Mouse (Mus musculus) hindbrain, postnatal 0 days (tissue): Measurements from ENCODE around the gene Shroom3. TPM values are rescaled to one million over a fixed set of nuclear protein-coding genes. Genes with fewer than 3 reads are reported as not detected.

Experiments used
- ATAC-seq: fragments of 200-750 bp; cut with Nextera tagmentation; 2 replicates; pipeline ENCODE4 v1.8.0; 2017; ENCODE audit warnings: mild to moderate bottlenecking, moderate TSS enrichment, moderate library complexity
- DNase-seq: peaks from one replicate; pipeline ENCODE4 v3.0.0-alpha.2; 2015; ENCODE audit warnings: low spot score
- H3K27ac ChIP-seq: fragments of 300-500 bp; sonication (generic); 2 replicates; pipeline ENCODE4 v1.5.1; 2014; ENCODE audit warnings: mild to moderate bottlenecking
- H3K27me3 ChIP-seq: fragments of 300-500 bp; sonication (generic); 2 replicates; pipeline ENCODE4 v1.6.1; 2014; ENCODE audit warnings: low read length, mixed read lengths; ENCODE audit not compliant: insufficient read depth
- H3K36me3 ChIP-seq: fragments of 300-500 bp; sonication (generic); 2 replicates; pipeline ENCODE4 v1.6.1; 2014; ENCODE audit warnings: low read length, mixed read lengths; ENCODE audit not compliant: insufficient read depth
- H3K4me1 ChIP-seq: fragments of 300-500 bp; sonication (generic); 2 replicates; pipeline ENCODE4 v1.6.1; 2014; ENCODE audit warnings: antibody characterized with exemption, low read length, mixed read lengths; ENCODE audit not compliant: insufficient read depth
- H3K4me2 ChIP-seq: fragments of 300-500 bp; sonication (generic); 2 replicates; pipeline ENCODE4 v1.6.1; 2014; ENCODE audit warnings: low read depth, mild to moderate bottlenecking, low read length, moderate library complexity, mixed read lengths
- H3K4me3 ChIP-seq: fragments of 300-500 bp; sonication (generic); 2 replicates; pipeline ENCODE4 v1.5.1; 2014; ENCODE audit warnings: low read length
- H3K9ac ChIP-seq: fragments of 300-500 bp; sonication (generic); replicated peaks from 2 replicates; pipeline ENCODE4 v1.6.1; 2014; ENCODE audit warnings: mild to moderate bottlenecking, low read length, moderate library complexity, mixed read lengths
- H3K9me3 ChIP-seq: fragments of 300-500 bp; sonication (generic); 2 replicates; pipeline ENCODE4 v1.6.1; 2016; ENCODE audit warnings: low read length, mixed read lengths
- CTCF ChIP-seq: IDR thresholded peaks from 2 replicates; pipeline ENCODE4 v1.5.1; 2016; ENCODE audit warnings: antibody characterized with exemption, control low read depth, low read depth
- WGBS: fragments of 180-500 bp; shearing (Covaris S2); extraction: QIAGEN DNeasy Blood & Tissue Kit; methylation state at CpG from one replicate; pipeline ENCODE4 v1.1.7; 2014; 5-methylcytosine and 5-hydroxymethylcytosine counted together
- polyA plus RNA-seq: library from polyadenylated mRNA; unstranded; fragments of >200 nt; fragmentation: Nextera tagmentation; extraction: Ambion mirVana; gene quantifications from 2 replicates; pipeline ENCODE4 v1.2.1, GENCODE M21; 2015
- total RNA-seq: library from RNA; depleted of rRNA; stranded (reverse); fragments of >200 nt; gene quantifications from 2 replicates; pipeline ENCODE4 v1.2.3, GENCODE M21; 2014

Gene Shroom3
- total and polyA plus RNA-seq, 2 experiments from 2014 or later: 1.1 to 9.7 TPM

GRCm38 (mm10) chr5:92980393-92980792, 297.2 kb downstream of the Shroom3 start:
- Histone ChIP-seq H3K36me3 (no peaks in the 10 kb centered on the region), H3K27me3 (no peaks in the 10 kb centered on the region), H3K27ac (no peak overlapping the region), H3K4me2 (no peak overlapping the region), H3K9ac (no peak overlapping the region), H3K9me3 (no peaks in the 10 kb centered on the region), H3K4me3 (no peak overlapping the region), H3K4me1 (no peaks in the 10 kb centered on the region)
- 89% methylated on average over 6 of the region's 6 CpGs for WGBS
- TF ChIP-seq CTCF: no peak
- ATAC-seq: no peak
- DNase-seq: no peak

- no peak for TF ChIP-seq CTCF
- ATAC-seq (no peak), DNase-seq (no peak)
- Histone ChIP-seq H3K27ac (no peak overlapping the region), H3K4me1 (no peaks in the 10 kb centered on the region), H3K27me3 (no peaks in the 10 kb centered on the region), H3K9me3 (no peaks in the 10 kb centered on the region), H3K4me3 (no peak overlapping the region), H3K9ac (no peak overlapping the region), H3K4me2 (no peak overlapping the region), H3K36me3 (no peaks in the 10 kb centered on the region)
- 52% methylated on average over 2 of the region's 2 CpGs for WGBS
Measured at GRCm38 (mm10) chr5:92980862-92981261, 297.6 kb downstream of the Shroom3 start.

GRCm38 (mm10) chr5:92982673-92983072, 299.4 kb downstream of the Shroom3 start:
- Histone ChIP-seq H3K36me3 (no peaks in the 10 kb centered on the region), H3K4me2 (no peak overlapping the region), H3K9ac (no peak overlapping the region), H3K4me3 (no peak overlapping the region), H3K4me1 (no peaks in the 10 kb centered on the region), H3K27me3 (no peaks in the 10 kb centered on the region), H3K9me3 (no peaks in the 10 kb centered on the region), H3K27ac (no peak overlapping the region)
- DNase-seq: no peak
- peak; percentile 31 for TF ChIP-seq CTCF
- no peak for ATAC-seq

- 45% methylated on average over 2 of the region's 2 CpGs for WGBS
- peak; percentile 41 for TF ChIP-seq CTCF
- ATAC-seq: no peak
Measured at GRCm38 (mm10) chr5:92983942-92984341, 300.7 kb downstream of the Shroom3 start.

GRCm38 (mm10) chr5:92984692-92985091, 301.5 kb downstream of the Shroom3 start:
- no peaks in the 10 kb centered on the region for H3K9me3 ChIP-seq
- 31% methylated on average over 1 of the region's 1 CpGs for WGBS
- ATAC-seq: no peak
- no peaks in the 10 kb centered on the region for H3K27me3 ChIP-seq
- H3K4me3 ChIP-seq: no peak overlapping the region
- DNase-seq: no peak
- no peaks in the 10 kb centered on the region for H3K4me1 ChIP-seq
- no peak for TF ChIP-seq CTCF
- no peak overlapping the region for H3K4me2 ChIP-seq
- H3K36me3 ChIP-seq: no peaks in the 10 kb centered on the region
- no peak overlapping the region for H3K9ac ChIP-seq
- no peak overlapping the region for H3K27ac ChIP-seq

More at GRCm38 (mm10) chr5:92983942-92984341, 300.7 kb downstream of the Shroom3 start:
- Histone ChIP-seq H3K9me3 (no peaks in the 10 kb centered on the region), H3K4me2 (no peak overlapping the region), H3K4me1 (no peaks in the 10 kb centered on the region), H3K36me3 (no peaks in the 10 kb centered on the region), H3K27ac (no peak overlapping the region), H3K9ac (no peak overlapping the region), H3K4me3 (no peak overlapping the region), H3K27me3 (no peaks in the 10 kb centered on the region)
- DNase-seq: no peak

GRCm38 (mm10) chr5:92985391-92985790, 302.2 kb downstream of the Shroom3 start:
- H3K9ac ChIP-seq: no peak overlapping the region
- 96% methylated on average over 2 of the region's 2 CpGs for WGBS
- no peak overlapping the region for H3K4me3 ChIP-seq
- no peak overlapping the region for H3K27ac ChIP-seq
- H3K4me1 ChIP-seq: no peaks in the 10 kb centered on the region
- TF ChIP-seq CTCF: no peak
- H3K27me3 ChIP-seq: no peaks in the 10 kb centered on the region
- H3K36me3 ChIP-seq: no peaks in the 10 kb centered on the region
- no peaks in the 10 kb centered on the region for H3K9me3 ChIP-seq
- DNase-seq (no peak), ATAC-seq (no peak)
- no peak overlapping the region for H3K4me2 ChIP-seq

GRCm38 (mm10) chr5:92986651-92987610, 303.7 kb downstream of the Shroom3 start:
- Histone ChIP-seq H3K9me3 (no peaks in the 10 kb centered on the region), H3K4me2 (no peak overlapping the region), H3K27ac (no peak overlapping the region), H3K36me3 (no peaks in the 10 kb centered on the region), H3K27me3 (no peaks in the 10 kb centered on the region), H3K9ac (no peak overlapping the region), H3K4me3 (no peak overlapping the region), H3K4me1 (no peaks in the 10 kb centered on the region)
- no peak for TF ChIP-seq CTCF
- WGBS: 87% methylated on average over 22 of the region's 22 CpGs
- DNase-seq (no peak), ATAC-seq (no peak)
